Comparison of ENCODE assay signal across 8 mouse cellular contexts in genomic region chr15:83171712-83172481, GRCm38 (mm10). TPM values are rescaled to one million over a fixed set of nuclear protein-coding genes. Genes with fewer than 3 reads are reported as not detected.
A peak's percentile ranks its signal among the peaks of the same experiment; 100 is the strongest.
DNase-seq lines count a peak whose midpoint lies in the region; ATAC-seq lines count a peak whose summit lies in the region.

No protein-coding gene starts in this region.

- H3K36me3 ChIP-seq in hindbrain, embryonic 14.5 days (replicated peaks; ENCODE audit: control insufficient read depth, insufficient read depth): no peaks in the 10 kb centered on the region

- H3K27ac ChIP-seq in hindbrain, embryonic 14.5 days: peak overlapping the region; percentile 92

- H3K9ac ChIP-seq in hindbrain, embryonic 14.5 days: peak overlapping the region; percentile 94

- no peaks in the 10 kb centered on the region for H3K9me3 ChIP-seq in hindbrain, embryonic 14.5 days (ENCODE audit: control insufficient read depth, low read length)

- peak; percentile 96 for ATAC-seq in hindbrain, embryonic 14.5 days (ENCODE audit: low FRiP score)

- peaks cover 17% of the 10 kb centered on the region for H3K4me1 ChIP-seq in hindbrain, embryonic 14.5 days (replicated peaks; ENCODE audit: control insufficient read depth, insufficient read depth, low read length)

- H3K27me3 ChIP-seq in hindbrain, embryonic 14.5 days (ENCODE audit: control insufficient read depth, insufficient read depth, low read length): no peaks in the 10 kb centered on the region

- peak overlapping the region; percentile 91 for H3K4me2 ChIP-seq in hindbrain, embryonic 14.5 days (replicated peaks)

- peak; percentile 100 for DNase-seq in NIH3T3 (ENCODE audit: low read depth)
- peak; percentile 98 for DNase-seq in cerebellum, postnatal 10 days
- peak; percentile 94 for DNase-seq in frontal cortex, postnatal 14 days (ENCODE audit: low spot score in 2 of 2)
- peak; percentile 98 for DNase-seq in hindbrain, embryonic 14.5 days (ENCODE audit: low spot score)
- peak; percentile 95 for DNase-seq in layer of hippocampus, postnatal 36 days
- DNase-seq in lung, postnatal 36 days: peak; percentile 98
- DNase-seq in retina, postnatal 1 day: peak; percentile 98
- peak; percentile 91 to 94 for DNase-seq in urinary bladder, adult 18-20 months (ENCODE audit: low spot score in 2 of 2)

- WGBS in hindbrain, embryonic 14.5 days: under 1% methylated on average over 67 of the region's 67 CpGs

- H3K4me3 ChIP-seq in hindbrain, embryonic 14.5 days (replicated peaks; ENCODE audit: low read length): peak overlapping the region; percentile 97

RNA-seq across cellular contexts. Expression of gene Cyb5r3, which starts 0.5 kb away (rescaled TPM):
- 112 and 129 TPM in 2 replicates for polyA plus RNA-seq in hindbrain, embryonic 14.5 days (2014; fragmentation: Nextera tagmentation; extraction: Ambion mirVana)
- total RNA-seq in layer of hippocampus, postnatal 36 days (2021): 10 to 100 TPM; 59.0 to 60.0 TPM

RNA-seq across cellular contexts. Expression of gene Poldip3, which starts 22.7 kb away (rescaled TPM):
- 143 and 145 TPM in 2 replicates for polyA plus RNA-seq in hindbrain, embryonic 14.5 days (2014; fragmentation: Nextera tagmentation; extraction: Ambion mirVana)
- 10 to 100 TPM; 81.4 to 92.1 TPM for total RNA-seq in layer of hippocampus, postnatal 36 days (2021)

RNA-seq across cellular contexts. Expression of gene Rrp7a, which starts 49.3 kb away (rescaled TPM):
- polyA plus RNA-seq in hindbrain, embryonic 14.5 days (2014; fragmentation: Nextera tagmentation; extraction: Ambion mirVana): 64.7 and 68.2 TPM in 2 replicates
- total RNA-seq in layer of hippocampus, postnatal 36 days (2021): 100 to 1,000 TPM; 150 to 152 TPM

Comparison
In these comparisons a context has a peak if more than half of its experiments do, and no peak if none do; other contexts are left out.
1. Peak in every context shown above with its lines: DNase-seq, ATAC-seq, H3K4me3 ChIP-seq and H3K27ac ChIP-seq.